Mouse (Mus musculus) olfactory bulb, adult 2 months (tissue): Measurements from ENCODE around the gene Imp3.

Experiments used
- CTCF ChIP-seq: fragments of 200-500 bp; IDR thresholded peaks from 2 replicates; pipeline ENCODE4 v1.5.1; 2012; ENCODE audit warnings: low read depth, mild to moderate bottlenecking, low read length, moderate library complexity; ENCODE audit not compliant: insufficient read depth
- POLR2A ChIP-seq: fragments of 200-500 bp; IDR thresholded peaks from 2 replicates; pipeline ENCODE4 v1.6.1; 2012; ENCODE audit warnings: mild to moderate bottlenecking, low read depth, low read length, moderate library complexity; ENCODE audit not compliant: insufficient read depth

GRCm38 (mm10) chr9:56926025-56926360 lies 11.3 kb upstream of the Imp3 start:
- no peak for TF ChIP-seq CTCF
- TF ChIP-seq POLR2A, result no peak
